Mouse (Mus musculus): ENCODE measurements around the gene Rgs3.

DNA sequence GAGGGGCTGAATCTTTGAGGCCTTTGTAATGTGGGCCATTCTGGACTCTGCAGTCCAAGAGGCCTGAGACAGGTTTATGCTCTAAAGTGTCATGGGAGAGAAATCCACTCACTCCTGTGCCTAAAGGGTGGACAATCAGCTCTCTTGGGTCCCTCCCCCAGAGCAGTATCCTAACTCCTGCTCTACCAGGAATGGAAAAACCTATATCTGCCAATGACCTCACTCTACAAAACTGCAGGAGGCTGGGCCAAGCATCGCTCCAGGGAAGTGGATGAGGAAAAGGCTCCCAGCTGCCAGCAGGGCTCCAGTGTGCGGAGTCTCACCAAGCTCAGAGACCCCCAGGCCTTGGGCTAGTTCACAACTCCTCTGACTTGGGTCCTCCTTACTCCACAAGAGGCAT lies 173.2 kb downstream of the Rgs3 start:
- no peak for TF ChIP-seq CTCF (IDR thresholded peaks at IDR 0.05; ENCODE audit: low read depth, low read length)
- no peak for TF ChIP-seq POLR2A (IDR thresholded peaks at IDR 0.05; ENCODE audit: extremely low read depth, insufficient read depth, low read length)
